Mouse (Mus musculus): ENCODE data around the gene Ugt1a6a. TPM values are rescaled to one million over a fixed set of nuclear protein-coding genes. Genes with fewer than 3 reads are reported as not detected.

Ugt1a6a gene
- 1.4 and 1.6 TPM in 2 replicates for polyA plus RNA-seq (2012; rRNA removed)

GRCm38 (mm10) chr1:88134457-88135011, at the start of gene Ugt1a6a:
Gene Ugt1a6a (plus strand): TSS chr1:88134809.

GRCm38 (mm10) chr1:88087513-88087912, 47.1 kb upstream of the Ugt1a6a start, which contains the start of gene Ugt1a8:
Gene Ugt1a8 (plus strand): TSS chr1:88087813.

GRCm38 (mm10) chr1:88094941-88095492, 39.6 kb upstream of the Ugt1a6a start, which contains the start of gene Ugt1a7c:
Gene Ugt1a7c (plus strand): TSS chr1:88095062.

GRCm38 (mm10) chr1:88103019-88103418, 31.6 kb upstream of the Ugt1a6a start, which contains the start of gene Ugt1a6b:
Gene Ugt1a6b (plus strand): TSS chr1:88103252.

GRCm38 (mm10) chr1:88165711-88166110, 31.1 kb downstream of the Ugt1a6a start, which contains the start of gene Ugt1a5:
Gene Ugt1a5 (plus strand): TSS chr1:88166012.

GRCm38 (mm10) chr1:88200456-88200855, 65.8 kb downstream of the Ugt1a6a start, which contains the start of gene Ugt1a2:
Gene Ugt1a2 (plus strand): TSS chr1:88200601.

GRCm38 (mm10) chr1:88205294-88205922, 70.8 kb downstream of the Ugt1a6a start, which contains the start of gene Dnajb3:
Gene Dnajb3 (minus strand): TSS chr1:88205782.

GRCm38 (mm10) chr1:88211812-88212211, 77.2 kb downstream of the Ugt1a6a start, which contains the start of gene Ugt1a1:
Gene Ugt1a1 (plus strand): TSS chr1:88211959.

GRCm38 (mm10) chr1:88226670-88227379, 92.2 kb downstream of the Ugt1a6a start, which contains the start of gene Mroh2a:
Gene Mroh2a (plus strand): TSS chr1:88226986.

Other genes with a start within 250 kb of the Ugt1a6a start
- 24.0 and 24.9 TPM in 2 replicates for gene Usp40, start 126.3 kb upstream of the Ugt1a6a start, polyA plus RNA-seq (2012; rRNA removed)
- not detected in 2 replicates for gene Ugt1a10, start 79.4 kb upstream of the Ugt1a6a start, polyA plus RNA-seq (2012; rRNA removed)
- gene Ugt1a9, start 64.0 kb upstream of the Ugt1a6a start, polyA plus RNA-seq (2012; rRNA removed), result not detected in 2 replicates
- not detected in 2 replicates for gene Ugt1a8, start 47.0 kb upstream of the Ugt1a6a start, polyA plus RNA-seq (2012; rRNA removed)
- 0.80 and 0.91 TPM in 2 replicates for gene Ugt1a7c, start 39.7 kb upstream of the Ugt1a6a start, polyA plus RNA-seq (2012; rRNA removed)
- gene Ugt1a6b, start 31.6 kb upstream of the Ugt1a6a start, polyA plus RNA-seq (2012; rRNA removed), result 1.1 TPM in 2 replicates
- 0.06 and 0.14 TPM in 2 replicates for gene Ugt1a5, start 31.2 kb downstream of the Ugt1a6a start, polyA plus RNA-seq (2012; rRNA removed)
- 0.05 TPM in 1 of 2 replicates, not detected in the other for gene Ugt1a2, start 65.8 kb downstream of the Ugt1a6a start, polyA plus RNA-seq (2012; rRNA removed)
- 9.8 TPM in 2 replicates for gene Dnajb3, start 71.0 kb downstream of the Ugt1a6a start, polyA plus RNA-seq (2012; rRNA removed)
- gene Ugt1a1, start 77.2 kb downstream of the Ugt1a6a start, polyA plus RNA-seq (2012; rRNA removed), result 0.09 TPM in 1 of 2 replicates, not detected in the other
- 0.15 and 0.18 TPM in 2 replicates for gene Mroh2a, start 92.2 kb downstream of the Ugt1a6a start, polyA plus RNA-seq (2012; rRNA removed)
- gene Hjurp, start 142.8 kb downstream of the Ugt1a6a start, polyA plus RNA-seq (2012; rRNA removed), result 171 and 178 TPM in 2 replicates
- 0.06 TPM in 2 replicates for gene Trpm8, start 142.9 kb downstream of the Ugt1a6a start, polyA plus RNA-seq (2012; rRNA removed)